Mouse (Mus musculus) lung, adult 2 months (tissue): ENCODE measurements around the gene C1qtnf2.

Experiments used
- CTCF ChIP-seq: fragments of 200-500 bp; IDR thresholded peaks from 2 replicates; pipeline ENCODE4 v1.5.1; 2011; ENCODE audit warnings: mild to moderate bottlenecking, low read length, control low read depth; ENCODE audit not compliant: insufficient read depth
- POLR2A ChIP-seq: fragments of 200-500 bp; IDR thresholded peaks from 2 replicates; pipeline ENCODE4 v1.6.1; 2011; ENCODE audit warnings: low read depth, mild to moderate bottlenecking, control low read depth, low read length, borderline replicate concordance; ENCODE audit errors: extremely low read depth

DNA sequence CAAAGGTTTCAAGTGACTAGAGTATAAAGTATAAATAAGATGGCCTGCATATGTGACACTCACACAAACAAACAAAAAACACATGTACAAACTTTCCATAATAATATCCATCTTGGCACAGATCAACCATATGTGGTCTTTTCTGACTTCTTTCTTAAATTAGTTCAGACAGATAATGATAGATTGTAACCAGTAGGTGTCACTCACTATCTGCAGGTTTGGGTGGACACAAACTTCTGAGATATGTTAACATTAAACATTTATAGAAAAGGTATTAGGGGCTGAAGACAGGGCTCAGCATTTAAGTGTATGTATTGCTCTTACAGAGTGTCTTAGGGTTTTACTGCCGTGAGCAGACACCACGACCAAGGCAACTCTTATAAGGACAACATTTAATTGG is 21.8 kb upstream of the C1qtnf2 start:
- TF ChIP-seq POLR2A (no peak), CTCF (no peak)
